Mouse (Mus musculus) urinary bladder, postnatal 10 days (tissue): ENCODE results near the gene Nodal.
A peak's percentile ranks its signal among the peaks of the same experiment; 100 is the strongest.
"Not testable (repeated sequence)": the region's sequence is repeated elsewhere in the genome, so short reads cannot be mapped to it uniquely, and the experiment has no call there.

Experiments
- DNase-seq: peaks from one replicate; pipeline ENCODE4 v3.0.0; 2022; ENCODE audit warnings: low spot score

The Nodal gene

DNA sequence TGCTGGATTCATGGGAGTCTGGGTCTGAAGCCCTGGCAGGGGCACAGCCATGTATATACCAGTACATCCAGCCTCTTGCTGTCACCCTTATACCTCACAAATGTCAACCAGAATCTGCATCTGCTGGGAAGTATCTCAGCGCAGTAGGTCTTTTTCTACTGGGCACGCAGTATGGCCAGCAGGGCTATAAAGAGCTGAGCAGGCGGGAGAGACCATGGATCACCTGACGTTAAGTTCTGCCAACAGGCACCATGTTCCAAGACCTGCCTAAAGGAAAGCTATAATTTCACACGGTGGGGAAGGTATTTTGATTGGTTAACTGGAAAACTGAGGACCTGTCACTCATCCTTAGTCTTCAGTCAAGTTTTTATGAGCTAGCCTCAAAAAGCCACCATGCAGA, 11.3 kb downstream of the Nodal start:
- DNase-seq = no peak

GRCm38 (mm10) chr10:61431375-61431774, 13.6 kb downstream of the Nodal start:
- no peak for DNase-seq

DNA sequence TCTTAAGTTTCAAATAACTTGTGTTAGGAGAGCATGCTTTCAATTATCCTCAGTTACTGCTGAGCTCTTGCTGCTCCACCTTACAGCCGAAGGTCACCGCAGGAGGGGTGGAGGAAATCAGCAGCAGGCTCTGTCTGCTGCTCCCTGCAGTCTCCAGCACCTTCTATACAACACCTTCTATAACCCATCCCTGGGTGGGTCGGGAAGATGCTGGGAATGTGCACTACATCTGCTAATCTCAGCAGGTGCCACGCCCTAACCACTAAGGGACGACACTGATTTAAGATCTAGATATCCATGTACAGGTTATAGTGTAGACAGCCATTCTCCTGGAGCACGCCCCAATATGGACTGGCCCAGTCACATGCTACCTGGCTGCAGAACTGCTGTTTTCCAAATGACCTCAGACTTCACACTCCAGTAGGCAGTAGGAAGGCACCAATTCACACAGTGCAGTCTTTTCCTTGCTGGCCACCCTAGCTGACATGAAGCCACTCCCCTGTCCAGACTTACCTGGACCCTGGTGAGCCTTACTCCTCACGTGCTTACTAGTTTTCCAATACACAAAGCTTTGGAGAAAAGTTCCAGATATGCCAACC, 22.5 kb downstream of the Nodal start:
- DNase-seq = no peak

DNA sequence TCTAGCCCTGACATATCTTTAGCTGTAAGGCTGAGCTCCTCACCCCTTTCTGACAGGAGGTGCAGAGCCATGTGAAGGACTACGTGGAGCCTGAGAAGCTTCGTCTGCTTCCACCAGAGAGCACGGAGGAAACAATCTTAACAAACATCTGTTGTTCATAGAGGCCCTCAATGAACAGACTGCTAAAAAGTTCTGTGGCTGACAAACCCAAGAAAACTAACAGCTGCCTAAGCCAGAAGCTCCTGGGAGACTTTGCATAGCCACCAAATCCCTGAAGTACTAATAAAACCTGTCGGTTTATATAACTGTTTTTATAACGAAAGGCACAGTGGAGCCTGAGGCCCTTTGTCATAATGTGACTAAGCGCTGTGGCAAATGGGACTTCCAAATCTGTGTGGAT, 25.7 kb downstream of the Nodal start:
- DNase-seq = no peak

DNA sequence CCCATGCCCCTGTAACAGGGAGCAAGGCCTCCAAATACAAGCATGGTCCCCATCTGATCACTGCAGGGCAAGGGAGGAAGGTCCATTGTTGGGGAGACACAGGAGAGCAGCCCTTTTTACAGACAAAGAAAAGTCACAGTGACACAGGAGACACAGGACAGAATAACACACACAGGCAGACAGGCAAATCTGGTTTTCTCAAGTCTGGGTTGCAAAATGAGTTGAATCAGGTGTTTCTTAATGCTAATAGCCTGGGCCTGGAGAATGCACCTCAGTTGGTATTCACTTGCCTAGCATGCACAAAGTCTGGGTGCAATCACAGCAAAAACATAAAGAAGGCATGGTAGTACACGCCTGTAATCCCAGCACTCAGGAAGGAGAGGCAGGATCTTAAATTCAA, 26.1 kb downstream of the Nodal start:
- DNase-seq = no peak

DNA sequence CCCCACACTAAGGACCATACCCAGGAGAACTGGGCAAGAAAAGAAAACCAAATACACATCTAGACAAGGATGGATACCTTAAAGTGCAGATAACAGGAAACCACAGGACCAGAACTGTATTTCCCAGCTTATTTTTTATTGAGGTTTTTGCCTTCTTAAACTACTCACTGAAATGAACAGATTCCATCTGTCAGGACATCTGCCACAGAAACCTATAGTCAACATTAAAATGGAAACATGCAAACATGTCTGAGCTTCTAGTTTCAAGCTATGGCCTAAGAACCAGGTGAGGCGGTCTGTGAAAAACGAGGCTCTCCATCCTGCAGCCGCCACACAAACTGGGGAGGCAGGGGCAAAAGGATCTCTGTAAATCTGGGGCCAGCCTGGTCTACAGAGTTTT, 27.2 kb downstream of the Nodal start:
- DNase-seq = no peak

GRCm38 (mm10) chr10:61447581-61448353, 30.0 kb downstream of the Nodal start:
- DNase-seq = no peak

DNA sequence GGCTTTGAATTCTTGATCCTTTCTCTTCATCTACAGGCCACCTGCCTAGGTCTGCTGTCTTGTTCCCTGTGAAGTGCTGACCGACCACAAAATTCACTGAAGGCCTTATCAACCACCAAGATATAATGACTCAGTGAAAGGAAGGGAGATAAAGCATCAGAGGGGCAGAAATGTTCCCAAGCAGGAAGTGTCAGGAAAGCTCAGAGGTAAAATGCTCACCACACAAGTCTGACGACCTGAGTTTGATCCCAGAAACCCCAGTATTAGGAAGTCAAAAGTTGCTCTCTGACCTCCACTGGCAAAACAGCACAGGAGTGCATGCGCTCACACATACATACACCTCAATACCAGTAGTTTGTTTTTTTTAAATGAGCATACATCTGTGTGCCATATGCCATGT, 31.1 kb downstream of the Nodal start:
- DNase-seq = no peak

DNA sequence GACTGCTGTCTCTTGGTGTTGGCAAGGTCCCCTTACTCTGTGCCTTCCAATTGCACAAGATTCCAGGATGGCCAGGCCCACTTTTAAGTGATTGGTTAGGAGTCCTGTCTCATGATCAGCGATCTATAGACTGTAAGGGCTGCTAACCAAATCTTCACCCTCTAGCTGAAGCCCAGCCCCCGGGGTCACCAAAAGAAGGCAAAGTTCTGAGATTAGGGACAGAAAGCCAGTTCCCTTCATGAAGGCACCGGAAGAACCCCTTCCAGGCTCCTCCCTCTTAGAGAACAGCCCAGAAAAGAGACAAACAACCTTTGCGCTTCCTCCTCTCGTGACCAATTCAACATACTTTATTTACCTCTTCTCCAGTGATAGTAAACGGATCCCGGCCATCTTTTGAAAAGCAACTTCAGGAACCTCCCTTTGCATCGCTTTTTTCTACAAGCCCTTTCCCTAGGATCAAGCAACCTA, 33.7 kb downstream of the Nodal start:
- no peak for DNase-seq

- DNase-seq = peak; percentile 25
These were observed 34.3 kb downstream of the Nodal start for GRCm38 (mm10) chr10:61451931-61452617.

DNA sequence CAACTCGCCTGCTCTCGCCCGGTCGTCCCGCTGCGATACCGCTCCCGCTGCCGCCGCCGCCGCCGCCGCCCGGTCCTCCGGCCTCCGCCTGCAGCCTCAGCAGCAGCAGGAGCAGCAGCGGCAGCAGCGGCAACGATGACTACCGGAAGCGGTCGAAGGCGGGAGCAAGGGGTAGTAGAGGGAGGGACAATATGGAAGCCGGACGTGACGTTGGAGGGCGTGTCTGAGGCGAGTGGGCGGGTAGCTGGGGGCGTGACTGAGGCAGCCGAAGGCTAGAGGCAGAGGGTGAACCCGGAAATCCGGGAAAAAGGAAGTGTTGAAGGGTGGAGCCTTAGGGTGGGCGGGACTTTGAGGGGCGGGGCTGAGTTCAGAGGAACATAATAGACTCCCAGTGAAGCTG, 34.9 kb downstream of the Nodal start, which contains the start of gene Eif4ebp2:
TSS of gene Eif4ebp2 (minus strand) at position 17 of the 400 bp plus-strand sequence.
- DNase-seq = peak; percentile 98

DNA sequence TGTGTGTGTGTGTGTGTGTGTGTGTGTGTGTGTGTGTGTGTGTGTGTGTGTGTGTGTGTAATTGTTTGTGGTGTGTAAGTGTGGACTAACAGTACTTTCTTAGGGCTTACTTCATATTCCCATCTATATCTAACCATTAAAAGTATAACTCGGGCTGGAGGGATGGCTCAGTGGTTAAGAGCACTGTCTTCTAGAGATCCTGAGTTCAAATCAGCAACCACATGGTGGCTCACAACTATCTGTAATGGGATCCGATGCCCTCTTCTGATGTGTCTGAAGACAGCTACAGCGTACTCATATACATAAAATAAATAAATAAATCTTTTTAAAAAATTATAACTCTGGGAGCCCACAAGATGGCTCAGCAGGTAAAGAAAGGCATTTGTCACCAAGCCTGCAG, 35.4 kb downstream of the Nodal start:
- not testable (repeated sequence) for DNase-seq

DNA sequence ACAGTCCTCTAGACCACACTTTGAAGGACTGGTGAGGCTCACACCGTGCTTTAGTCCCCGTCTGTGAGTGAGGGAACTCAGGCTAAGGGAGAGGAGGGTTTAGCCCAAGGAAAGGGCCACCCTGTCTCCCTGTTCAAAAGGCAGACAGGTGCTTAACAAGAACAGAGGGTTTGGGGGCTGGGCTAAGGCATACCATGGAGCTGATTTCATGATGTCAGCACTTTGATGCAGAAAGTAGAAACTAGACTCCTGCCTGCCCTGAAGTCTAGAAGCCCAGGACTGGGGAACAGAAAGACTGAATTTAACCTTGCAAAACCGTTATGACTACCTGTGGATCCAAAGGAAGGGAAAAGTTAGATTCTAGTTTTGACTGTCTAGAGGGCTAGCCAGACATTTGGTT, 39.4 kb downstream of the Nodal start:
- no peak for DNase-seq

- no peak for DNase-seq
These were observed 47.2 kb downstream of the Nodal start for GRCm38 (mm10) chr10:61465009-61465408.

DNA sequence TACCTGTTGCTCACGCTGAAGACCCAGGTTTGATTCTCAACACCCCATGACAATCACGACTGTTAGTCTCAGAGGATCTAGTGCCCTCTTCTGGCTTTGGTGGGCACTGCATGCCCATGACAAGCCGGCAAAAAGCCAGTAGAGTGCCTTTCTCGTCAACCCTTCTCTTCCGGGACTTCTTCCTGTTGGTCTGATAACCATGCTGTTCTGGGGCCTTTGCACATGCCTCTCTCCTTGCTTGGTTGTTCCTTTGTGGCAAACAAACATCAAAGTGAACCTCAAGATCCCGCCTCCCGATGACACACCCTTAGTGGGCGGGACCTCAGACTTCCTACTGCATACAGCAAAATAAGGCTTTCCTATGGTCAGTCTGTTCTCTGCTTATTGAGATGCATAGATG, 48.5 kb downstream of the Nodal start:
- no peak for DNase-seq

DNA sequence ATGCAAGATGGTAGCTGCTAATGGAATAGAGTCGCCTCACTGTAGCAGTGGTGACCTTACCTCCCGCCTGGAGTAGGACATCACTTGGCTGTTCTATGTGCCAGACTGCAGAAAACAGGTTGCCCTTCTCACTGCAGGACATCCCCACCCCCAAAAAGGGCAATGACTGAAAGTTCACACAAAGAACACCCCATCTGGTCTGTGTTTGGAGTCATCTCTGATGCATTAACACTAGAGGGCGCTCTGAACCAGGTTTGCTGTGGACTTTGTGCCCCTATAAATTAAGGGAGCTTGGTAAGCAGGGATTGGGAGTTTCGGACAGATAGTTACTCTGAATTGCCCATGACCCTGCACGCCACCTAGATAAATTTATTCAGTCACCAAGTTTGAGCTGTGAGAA, 49.1 kb downstream of the Nodal start:
- no peak for DNase-seq

DNA sequence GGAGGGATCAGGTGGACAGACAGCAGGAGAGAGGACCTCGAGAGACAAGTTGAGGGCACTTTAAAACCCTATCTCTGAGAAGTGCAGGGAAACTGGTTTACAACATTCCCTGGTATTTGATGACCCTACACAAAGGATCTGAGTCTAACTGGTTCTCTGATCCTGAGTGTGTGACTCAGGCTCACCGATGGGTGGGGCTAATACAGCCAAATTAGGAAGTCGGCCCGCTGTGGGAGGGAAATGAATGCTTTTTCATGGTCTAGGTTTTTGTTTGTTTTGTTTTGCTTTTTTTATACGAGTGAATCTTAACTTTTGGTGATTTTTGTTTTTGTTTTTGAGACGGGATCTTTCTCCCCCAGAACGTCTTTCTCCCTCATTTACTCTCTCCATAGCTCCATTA, 51.1 kb downstream of the Nodal start:
- DNase-seq = no peak

- DNase-seq = no peak
These were observed 55.9 kb downstream of the Nodal start for GRCm38 (mm10) chr10:61473640-61474039.

DNA sequence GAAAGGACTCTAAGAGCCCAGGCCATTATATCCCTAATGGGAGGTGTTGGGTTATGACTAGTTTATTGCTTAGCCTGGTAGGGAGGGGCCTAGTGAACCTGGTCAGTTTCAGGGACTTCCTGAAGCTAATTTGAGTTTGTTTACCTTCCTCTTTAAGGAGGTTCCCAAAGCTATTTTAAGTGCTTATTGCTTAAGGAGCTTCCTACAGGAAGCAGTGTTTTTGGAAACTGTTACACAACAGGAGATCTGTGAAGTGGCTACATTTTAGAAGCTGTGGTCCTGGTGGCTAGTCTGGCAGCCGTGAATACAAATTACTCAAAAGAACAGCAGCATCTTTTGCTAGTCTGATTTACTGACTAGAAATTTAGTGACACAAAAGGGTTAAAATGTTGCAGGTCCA, 56.6 kb downstream of the Nodal start:
- no peak for DNase-seq
